Mouse (Mus musculus) lung, postnatal 0 days (tissue): ENCODE measurements around the gene Rnf31.

Experiments
- CTCF ChIP-seq: IDR thresholded peaks from 2 replicates; pipeline ENCODE4 v1.5.1; 2016; ENCODE audit warnings: antibody characterized with exemption, mild to moderate bottlenecking
- EP300 ChIP-seq: IDR thresholded peaks from 2 replicates; pipeline ENCODE4 v1.6.1; 2016; ENCODE audit warnings: antibody characterized with exemption, mild to moderate bottlenecking, control low read depth

DNA sequence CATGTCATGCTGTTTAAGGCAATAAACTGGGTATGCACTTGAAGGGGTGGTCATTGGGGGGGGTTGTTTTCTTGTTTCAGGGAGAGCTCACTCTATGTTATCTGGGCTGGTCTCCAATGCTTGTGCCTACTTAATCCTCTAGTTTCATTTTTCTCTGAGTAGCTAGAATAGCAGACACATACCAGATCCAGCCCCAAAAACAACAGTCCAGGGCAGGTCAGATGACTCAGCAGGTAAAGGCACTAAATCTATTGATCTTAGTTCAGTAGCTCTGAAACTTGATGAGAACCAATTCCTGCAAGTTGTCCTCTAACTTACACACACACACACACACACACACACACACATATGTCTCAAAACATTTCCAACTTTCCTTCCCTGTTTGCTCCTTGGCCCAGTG, 19.7 kb upstream of the Rnf31 start:
- TF ChIP-seq EP300 (no peak), CTCF (no peak)
